Mouse (Mus musculus) kidney, embryonic 14.5 days (tissue): ENCODE results near the gene Ssbp2. TPM values are rescaled to one million over a fixed set of nuclear protein-coding genes. Genes with fewer than 3 reads are reported as not detected.

Experiments used
- ATAC-seq: fragments of 200-750 bp; cut with Nextera tagmentation; 2 replicates; pipeline ENCODE4 v1.8.0; 2017; ENCODE audit warnings: moderate number of reproducible peaks, mild to moderate bottlenecking, moderate TSS enrichment, moderate library complexity; ENCODE audit not compliant: low FRiP score, low TSS enrichment
- H3K27ac ChIP-seq: fragments of 300-500 bp; sonication (generic); 2 replicates; pipeline ENCODE4 v1.5.1; 2014; ENCODE audit warnings: low read depth, mild to moderate bottlenecking, low read length, moderate library complexity, mixed read lengths
- H3K27me3 ChIP-seq: fragments of 300-500 bp; sonication (generic); 2 replicates; pipeline ENCODE4 v1.6.1; 2014; ENCODE audit warnings: mild to moderate bottlenecking, low read length; ENCODE audit not compliant: control insufficient read depth, insufficient read depth
- H3K36me3 ChIP-seq: fragments of 300-500 bp; sonication (generic); 2 replicates; pipeline ENCODE4 v1.6.1; 2014; ENCODE audit warnings: low read length, mixed read lengths; ENCODE audit not compliant: control insufficient read depth, insufficient read depth
- H3K4me1 ChIP-seq: fragments of 300-500 bp; sonication (generic); 2 replicates; pipeline ENCODE4 v1.6.1; 2014; ENCODE audit warnings: low read length, mixed read lengths; ENCODE audit not compliant: control insufficient read depth, insufficient read depth
- H3K4me2 ChIP-seq: fragments of 300-500 bp; sonication (generic); replicated peaks from 2 replicates; pipeline ENCODE4 v1.6.1; 2014; ENCODE audit warnings: low read depth, mild to moderate bottlenecking, low read length
- H3K4me3 ChIP-seq: fragments of 300-500 bp; sonication (generic); 2 replicates; pipeline ENCODE4 v1.5.1; 2014; ENCODE audit warnings: mild to moderate bottlenecking, low read length
- H3K9ac ChIP-seq: fragments of 300-500 bp; sonication (generic); 2 replicates; pipeline ENCODE4 v1.6.1; 2014; ENCODE audit warnings: low read depth, mild to moderate bottlenecking, low read length, moderate library complexity
- H3K9me3 ChIP-seq: fragments of 300-500 bp; sonication (generic); 2 replicates; pipeline ENCODE4 v1.6.1; 2016; ENCODE audit warnings: low read length; ENCODE audit not compliant: control insufficient read depth
- WGBS: fragments of 180-500 bp; shearing (Covaris S2); extraction: QIAGEN DNeasy Blood & Tissue Kit; methylation state at CpG from one replicate; pipeline ENCODE4 v1.1.7; 2014; 5-methylcytosine and 5-hydroxymethylcytosine counted together
- polyA plus RNA-seq: library from polyadenylated mRNA; unstranded; fragments of >200 nt; fragmentation: Nextera tagmentation; extraction: Ambion mirVana; gene quantifications from 2 replicates; pipeline ENCODE4 v1.2.1, GENCODE M21; 2014

Ssbp2 gene
- polyA plus RNA-seq, 1 experiment from 2014 or later = 140 TPM

DNA sequence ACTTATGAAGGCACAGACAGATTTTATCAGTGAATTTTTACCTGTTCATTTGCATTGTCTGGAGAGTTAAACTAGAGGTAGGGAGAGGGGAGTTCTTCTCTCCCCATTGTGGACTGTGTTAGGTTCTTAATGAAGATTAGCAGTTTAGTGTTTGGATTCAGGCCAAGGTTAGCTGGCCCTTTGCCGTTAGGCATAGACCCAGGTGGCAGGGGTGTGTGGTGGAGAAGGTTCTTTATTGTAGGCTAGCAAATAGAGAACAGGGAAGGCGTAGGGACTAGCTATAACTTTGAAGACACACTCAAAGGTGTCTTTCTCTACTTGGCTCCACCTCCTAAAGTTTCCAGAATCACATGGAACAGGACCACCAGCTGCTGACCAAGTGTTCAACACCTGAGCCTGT is 11.5 kb downstream of the Ssbp2 start:
- H3K27ac ChIP-seq = no peak overlapping the region
- no peaks in the 10 kb centered on the region for H3K4me1 ChIP-seq
- H3K9me3 ChIP-seq = no peaks in the 10 kb centered on the region
- no peak overlapping the region for H3K4me3 ChIP-seq
- no peak overlapping the region for H3K4me2 ChIP-seq
- no peak overlapping the region for H3K9ac ChIP-seq
- WGBS = 65% methylated on average over 2 of the region's 2 CpGs
- H3K36me3 ChIP-seq = no peaks in the 10 kb centered on the region
- H3K27me3 ChIP-seq = no peaks in the 10 kb centered on the region
- ATAC-seq = no peak

DNA sequence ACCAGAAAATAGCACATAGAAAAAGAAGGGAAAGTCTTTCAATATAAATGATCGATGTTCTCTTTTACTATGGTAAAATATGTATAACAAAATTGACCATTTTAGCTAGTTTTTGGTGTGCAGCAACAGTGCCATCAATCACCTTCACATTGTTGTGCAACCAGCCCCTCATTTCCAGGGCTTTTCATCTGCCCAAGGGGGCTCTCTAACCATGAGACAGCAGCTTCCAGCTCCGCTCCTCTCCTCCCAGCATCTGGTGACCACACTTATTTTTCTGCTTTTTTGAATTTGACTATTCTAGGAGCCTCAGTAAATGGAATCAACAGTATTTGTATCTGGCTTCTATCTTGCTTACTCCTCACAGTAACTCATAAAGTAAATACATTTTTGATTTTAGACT is 11.9 kb downstream of the Ssbp2 start:
- Histone ChIP-seq H3K27ac (no peak overlapping the region), H3K4me2 (no peak overlapping the region), H3K9ac (no peak overlapping the region), H3K27me3 (no peaks in the 10 kb centered on the region), H3K4me1 (no peaks in the 10 kb centered on the region), H3K9me3 (no peaks in the 10 kb centered on the region), H3K4me3 (no peak overlapping the region), H3K36me3 (no peaks in the 10 kb centered on the region)
- WGBS = 93% methylated on average over 2 of the region's 2 CpGs
- ATAC-seq = no peak

DNA sequence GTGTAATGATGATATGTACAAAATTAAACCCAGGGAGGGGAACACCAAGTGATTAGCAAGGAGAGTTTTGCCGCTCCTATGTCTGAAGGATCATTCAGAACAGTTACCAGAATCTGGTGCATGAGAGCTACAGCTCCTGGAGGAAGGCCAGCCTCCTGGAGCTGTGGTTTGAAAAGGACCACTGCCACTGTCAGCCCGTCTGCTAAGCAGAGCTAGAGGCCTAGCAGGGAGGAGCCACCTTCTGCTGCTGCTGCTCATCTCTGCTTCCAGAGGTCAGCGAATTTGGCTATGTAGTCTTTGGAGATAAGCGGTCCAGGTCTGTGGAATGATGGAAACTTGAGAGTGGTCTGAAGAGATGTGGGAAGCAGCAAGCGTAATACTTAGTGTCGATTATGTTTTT is 13.4 kb downstream of the Ssbp2 start:
- ATAC-seq = no peak
- H3K27me3 ChIP-seq = no peaks in the 10 kb centered on the region
- no peaks in the 10 kb centered on the region for H3K4me1 ChIP-seq
- no peaks in the 10 kb centered on the region for H3K36me3 ChIP-seq
- 76% methylated on average over 6 of the region's 6 CpGs for WGBS
- no peak overlapping the region for H3K4me2 ChIP-seq
- no peaks in the 10 kb centered on the region for H3K9me3 ChIP-seq
- no peak overlapping the region for H3K27ac ChIP-seq
- no peak overlapping the region for H3K9ac ChIP-seq
- H3K4me3 ChIP-seq = no peak overlapping the region

DNA sequence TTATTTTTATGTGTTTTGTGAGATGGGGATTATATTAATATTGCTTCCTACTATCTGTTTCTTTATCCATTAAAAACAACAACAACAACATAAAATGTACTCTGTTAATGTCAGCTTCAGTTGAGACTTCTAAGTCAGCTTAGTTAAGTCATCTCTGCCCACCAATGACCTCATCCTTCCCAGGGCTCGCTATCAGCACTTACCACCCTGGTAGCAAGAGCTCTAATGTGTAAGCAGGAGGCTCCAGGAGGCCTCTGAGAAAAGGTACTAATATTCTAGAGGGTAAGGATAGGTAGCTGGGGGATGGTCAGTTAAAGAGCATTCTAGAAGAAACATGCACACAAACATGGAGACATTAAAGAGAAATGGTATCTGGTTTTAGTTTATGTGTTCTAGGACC is 13.9 kb downstream of the Ssbp2 start:
- H3K27me3 ChIP-seq = no peaks in the 10 kb centered on the region

DNA sequence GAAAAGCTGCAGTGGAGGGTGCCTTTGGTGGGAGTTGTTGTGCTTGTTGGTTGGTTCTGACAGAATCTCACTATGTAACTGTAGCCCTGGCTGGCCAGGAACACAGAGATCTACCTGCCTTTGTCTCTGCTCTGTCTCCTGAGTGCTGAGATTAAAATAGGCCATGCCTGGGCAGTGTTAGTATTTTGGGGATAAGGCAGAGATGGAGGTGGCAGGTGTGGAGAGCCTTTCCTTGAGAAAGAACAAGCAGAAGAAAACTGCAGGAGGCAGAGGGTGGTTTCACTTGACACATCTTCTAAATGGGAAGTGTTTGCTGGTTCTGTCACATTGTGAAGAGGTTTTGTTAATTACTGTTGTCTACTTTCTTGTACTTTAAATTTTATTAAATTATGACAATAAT is 15.8 kb downstream of the Ssbp2 start:
- no peaks in the 10 kb centered on the region for H3K9me3 ChIP-seq
- H3K36me3 ChIP-seq = no peaks in the 10 kb centered on the region
- H3K27ac ChIP-seq = no peak overlapping the region
- no peaks in the 10 kb centered on the region for H3K4me1 ChIP-seq
- H3K4me3 ChIP-seq = no peak overlapping the region
- ATAC-seq = no peak
- H3K27me3 ChIP-seq = no peaks in the 10 kb centered on the region
- no peak overlapping the region for H3K9ac ChIP-seq
- no peak overlapping the region for H3K4me2 ChIP-seq

More for the DNA sequence above, 13.9 kb downstream of the Ssbp2 start:
- Histone ChIP-seq H3K4me2 (no peak overlapping the region), H3K9ac (no peak overlapping the region), H3K4me1 (no peaks in the 10 kb centered on the region), H3K4me3 (no peak overlapping the region), H3K9me3 (no peaks in the 10 kb centered on the region), H3K36me3 (no peaks in the 10 kb centered on the region), H3K27ac (no peak overlapping the region)
- 66% methylated on average over 1 of the region's 1 CpGs for WGBS
- ATAC-seq = no peak

DNA sequence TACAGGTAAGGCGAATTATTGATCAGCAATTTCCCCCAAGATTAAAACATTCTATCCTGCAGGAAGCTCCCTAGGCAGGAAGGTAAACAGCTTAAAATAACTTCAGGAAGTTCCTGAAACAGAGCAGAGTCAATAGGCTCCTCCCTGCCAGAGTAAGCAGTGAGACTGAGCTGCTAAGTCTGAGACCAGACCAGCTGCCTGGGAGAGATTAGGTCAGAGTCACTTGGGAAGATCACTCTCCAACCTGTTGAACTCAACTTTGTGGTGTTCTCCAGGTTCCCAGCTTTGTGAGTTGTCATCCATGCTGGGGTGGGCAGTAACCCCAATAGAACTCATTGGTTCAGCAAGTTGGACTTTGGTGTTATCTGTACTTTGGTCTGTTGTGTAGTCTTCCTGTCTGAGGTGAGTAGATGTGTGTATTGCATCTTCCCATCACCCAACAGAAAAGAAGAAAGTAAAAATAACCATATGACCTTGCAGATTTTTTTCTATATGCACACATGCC is 16.6 kb downstream of the Ssbp2 start:
- no peaks in the 10 kb centered on the region for H3K9me3 ChIP-seq
- H3K27me3 ChIP-seq = no peaks in the 10 kb centered on the region
- no peaks in the 10 kb centered on the region for H3K4me1 ChIP-seq
- ATAC-seq = no peak
- no peak overlapping the region for H3K9ac ChIP-seq
- no peak overlapping the region for H3K27ac ChIP-seq
- H3K4me3 ChIP-seq = no peak overlapping the region
- 98% methylated on average over 1 of the region's 1 CpGs for WGBS
- no peaks in the 10 kb centered on the region for H3K36me3 ChIP-seq
- H3K4me2 ChIP-seq = no peak overlapping the region

DNA sequence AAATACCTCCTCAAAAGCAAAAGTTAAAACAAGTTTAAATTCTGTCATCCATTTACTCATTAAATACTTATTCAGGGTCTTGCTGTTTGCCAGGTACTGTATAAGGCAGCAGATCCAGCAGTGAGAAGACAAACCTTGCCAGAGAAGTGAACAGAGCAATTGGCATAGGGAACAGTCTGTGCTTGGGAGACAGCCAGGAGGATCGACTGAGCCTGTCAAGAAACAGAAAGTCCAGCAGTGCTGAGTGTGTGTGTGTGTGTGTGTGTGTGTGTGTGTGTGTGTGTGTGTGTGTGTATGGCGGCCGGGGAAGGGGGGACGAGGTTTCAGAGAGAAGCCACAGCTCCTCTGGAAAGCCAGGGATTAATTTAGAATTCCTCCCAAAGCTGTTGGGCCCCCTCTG is 17.9 kb downstream of the Ssbp2 start:
- Histone ChIP-seq H3K4me1 (no peaks in the 10 kb centered on the region), H3K9me3 (no peaks in the 10 kb centered on the region), H3K9ac (no peak overlapping the region), H3K4me3 (no peak overlapping the region), H3K27ac (no peak overlapping the region), H3K36me3 (no peaks in the 10 kb centered on the region), H3K4me2 (no peak overlapping the region), H3K27me3 (no peaks in the 10 kb centered on the region)
- WGBS = 53% methylated on average over 2 of the region's 4 CpGs
- no peak for ATAC-seq

DNA sequence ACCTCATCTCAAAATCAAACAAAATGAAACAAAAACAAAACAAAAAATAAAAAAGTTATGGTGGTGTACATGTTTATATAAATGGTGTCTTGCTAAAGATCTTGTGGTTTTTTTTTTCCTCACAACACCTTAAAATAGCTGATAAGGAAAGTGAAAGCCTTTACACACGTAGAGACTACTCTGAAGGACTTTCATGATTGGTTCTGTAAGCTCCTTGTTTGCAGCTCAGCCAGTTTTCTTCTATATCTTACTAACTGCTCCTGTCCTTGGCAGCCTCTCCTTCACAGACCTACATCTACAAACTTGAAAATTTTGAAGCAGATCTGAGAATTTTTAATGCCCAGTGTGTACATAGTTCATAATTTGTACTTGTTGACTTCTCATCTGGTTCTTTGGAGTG is 24.2 kb downstream of the Ssbp2 start:
- Histone ChIP-seq H3K27ac (no peak overlapping the region), H3K4me1 (no peaks in the 10 kb centered on the region), H3K9me3 (no peaks in the 10 kb centered on the region), H3K4me3 (no peak overlapping the region), H3K9ac (no peak overlapping the region), H3K27me3 (no peaks in the 10 kb centered on the region), H3K4me2 (no peak overlapping the region), H3K36me3 (no peaks in the 10 kb centered on the region)
- no peak for ATAC-seq
- 92% methylated on average over 1 of the region's 1 CpGs for WGBS

DNA sequence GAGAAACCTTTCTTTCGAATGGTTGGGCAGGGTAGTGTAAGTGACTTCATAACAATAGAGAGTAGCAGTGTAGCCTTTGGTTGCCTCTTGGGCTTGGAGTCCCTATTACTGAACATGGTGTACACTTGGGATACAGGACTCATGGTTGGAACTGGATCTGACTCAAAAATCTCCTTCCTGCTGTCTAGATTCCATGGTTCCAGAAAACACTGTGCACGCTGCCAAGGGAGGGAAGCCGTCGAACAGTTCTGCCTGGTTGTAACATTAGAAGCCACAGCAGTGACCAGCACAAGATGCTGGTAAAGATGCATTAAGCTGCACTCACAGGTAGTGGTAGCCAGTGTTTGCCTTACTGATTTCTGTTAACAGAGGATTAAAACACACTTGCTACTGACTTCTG is 32.0 kb downstream of the Ssbp2 start:
- no peaks in the 10 kb centered on the region for H3K9me3 ChIP-seq
- WGBS = 75% methylated on average over 4 of the region's 4 CpGs
- no peak for ATAC-seq

DNA sequence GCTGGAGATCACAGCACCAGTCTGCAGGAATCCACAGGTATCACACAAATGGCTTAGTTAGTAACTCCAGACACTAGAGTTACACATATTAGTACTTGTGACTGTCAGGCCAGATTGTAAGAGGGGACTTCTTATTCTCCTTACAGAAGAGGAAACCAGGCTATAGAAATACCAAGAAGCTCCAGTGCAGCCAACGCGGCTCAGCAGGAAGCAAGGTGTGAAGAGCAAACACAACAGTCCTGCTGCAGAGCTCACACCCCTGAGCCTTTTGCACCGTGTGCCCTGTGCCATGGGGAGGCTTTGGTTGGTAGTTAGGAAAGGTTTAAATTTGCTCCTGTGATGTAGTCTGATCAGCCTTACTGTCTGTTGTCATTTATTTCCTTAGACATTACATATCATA is 37.0 kb downstream of the Ssbp2 start:
- 21% methylated on average over 3 of the region's 3 CpGs for WGBS
- Histone ChIP-seq H3K27me3 (no peaks in the 10 kb centered on the region), H3K27ac (no peak overlapping the region), H3K4me1 (no peaks in the 10 kb centered on the region), H3K4me2 (no peak overlapping the region), H3K9ac (no peak overlapping the region), H3K9me3 (0 out of 2 replicates have a peak, but pooled peaks cover 2% of the 10 kb centered on the region), H3K36me3 (no peaks in the 10 kb centered on the region), H3K4me3 (no peak overlapping the region)
- ATAC-seq = no peak

More for the DNA sequence above, 32.0 kb downstream of the Ssbp2 start:
- Histone ChIP-seq H3K4me2 (no peak overlapping the region), H3K9ac (no peak overlapping the region), H3K27me3 (no peaks in the 10 kb centered on the region), H3K36me3 (no peaks in the 10 kb centered on the region), H3K27ac (no peak overlapping the region), H3K4me3 (no peak overlapping the region), H3K4me1 (no peaks in the 10 kb centered on the region)
